Mouse (Mus musculus) lung, adult 18-20 months (tissue): ENCODE measurements around the gene Bclaf3.
"Not testable (repeated sequence)": the region's sequence is repeated elsewhere in the genome, so short reads cannot be mapped to it uniquely, and the experiment has no call there.

Experiments
- DNase-seq, 2 experiments: peaks; one replicate each; pipeline ENCODE4 v3.0.0; 2022; ENCODE audit warnings: mixed read lengths in 2 of 2

Gene Bclaf3

DNA sequence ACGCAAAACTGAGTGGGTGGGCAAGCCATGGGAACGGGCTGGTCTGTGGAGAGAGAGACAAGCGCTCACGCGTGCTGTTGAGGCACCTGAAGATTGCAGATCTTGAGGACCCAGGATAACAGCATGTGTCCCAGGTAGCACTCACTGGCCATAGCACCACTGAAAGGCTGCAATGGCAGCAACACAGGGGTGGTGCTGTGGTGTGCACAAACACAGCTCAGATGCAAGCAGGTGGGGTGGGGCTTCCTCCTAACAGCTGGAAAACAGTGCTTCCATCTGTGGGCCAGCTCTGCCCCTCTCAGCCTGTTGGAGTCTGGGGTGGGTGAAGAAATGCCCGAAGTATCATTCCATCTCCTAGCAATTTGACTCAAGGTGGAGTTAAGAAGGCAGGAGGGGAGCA, at the start of gene Bclaf3:
TSS of gene Bclaf3 (plus strand) at position 301 of the 400 bp plus-strand sequence.
- DNase-seq: no peak

DNA sequence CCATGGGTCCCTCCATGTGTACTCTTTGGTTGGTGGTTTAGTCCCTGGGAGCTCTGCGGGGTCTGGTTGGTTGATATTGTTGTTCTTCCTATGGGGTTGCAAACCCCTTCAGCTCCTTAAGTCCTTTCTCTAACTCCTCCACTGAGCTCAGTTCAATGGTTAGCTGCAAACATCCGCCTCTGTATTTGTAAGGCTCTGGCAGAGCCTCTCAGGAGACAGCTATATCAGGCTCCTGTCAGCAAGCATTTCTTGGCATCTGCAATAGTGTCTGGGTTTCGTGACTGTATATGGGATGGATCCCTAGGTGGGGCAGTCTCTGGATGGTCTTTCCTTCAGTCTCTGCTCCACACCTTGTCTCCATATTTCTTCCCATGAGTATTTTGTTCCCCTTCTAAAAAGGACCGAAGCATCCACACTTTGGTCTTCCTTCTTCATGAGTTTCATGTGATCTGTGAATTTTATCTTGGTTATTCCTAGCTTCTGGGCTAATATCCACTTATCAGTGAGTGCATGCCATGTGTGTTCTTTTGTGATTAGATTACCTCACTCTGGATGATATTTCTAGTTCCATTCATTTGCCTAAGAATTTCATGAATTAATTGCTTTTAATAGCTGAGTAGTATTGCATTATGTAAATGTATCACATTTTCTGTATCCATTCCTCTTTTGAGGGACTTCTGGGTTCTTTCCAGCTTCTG, 48.1 kb upstream of the Bclaf3 start:
- not testable (repeated sequence) for DNase-seq

DNA sequence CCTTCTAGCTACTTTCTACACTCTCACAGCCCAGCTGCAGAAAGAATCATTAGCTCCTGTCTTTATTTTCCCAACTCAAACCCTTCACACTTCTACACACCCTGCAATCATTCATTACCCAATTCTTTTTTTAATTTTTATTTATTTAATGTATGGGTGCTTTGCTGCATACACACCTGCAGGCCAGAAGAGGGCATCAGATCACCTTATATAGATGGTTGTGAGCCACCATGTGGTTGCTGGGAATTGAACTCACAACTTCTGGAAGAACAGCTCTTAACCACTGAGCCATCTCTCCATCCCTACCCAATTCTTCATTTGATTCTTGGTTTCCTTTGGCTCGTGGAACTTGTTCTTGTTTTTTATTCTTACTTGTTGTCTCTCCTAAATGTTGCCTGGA, 42.2 kb upstream of the Bclaf3 start:
- DNase-seq: no peak

DNA sequence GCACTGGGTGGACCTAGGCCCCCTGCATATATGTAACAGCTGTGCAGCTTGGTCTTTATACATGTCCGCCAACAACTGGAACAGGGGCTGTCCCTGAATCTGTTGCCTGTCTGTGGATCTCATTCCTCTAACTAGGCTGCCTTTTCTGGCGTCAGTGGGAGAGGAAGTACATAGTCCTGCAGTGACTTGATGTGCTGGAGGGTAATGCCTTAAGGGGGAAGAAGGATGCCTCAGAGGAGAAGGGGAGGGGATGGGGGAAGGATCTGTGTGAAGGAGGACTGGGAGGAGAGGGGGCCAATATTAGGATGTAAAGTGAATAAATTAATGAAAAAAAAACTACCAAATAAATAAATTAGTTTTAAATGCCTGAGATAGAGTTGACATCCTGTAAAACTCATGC, 23.3 kb upstream of the Bclaf3 start:
- DNase-seq: no peak

DNA sequence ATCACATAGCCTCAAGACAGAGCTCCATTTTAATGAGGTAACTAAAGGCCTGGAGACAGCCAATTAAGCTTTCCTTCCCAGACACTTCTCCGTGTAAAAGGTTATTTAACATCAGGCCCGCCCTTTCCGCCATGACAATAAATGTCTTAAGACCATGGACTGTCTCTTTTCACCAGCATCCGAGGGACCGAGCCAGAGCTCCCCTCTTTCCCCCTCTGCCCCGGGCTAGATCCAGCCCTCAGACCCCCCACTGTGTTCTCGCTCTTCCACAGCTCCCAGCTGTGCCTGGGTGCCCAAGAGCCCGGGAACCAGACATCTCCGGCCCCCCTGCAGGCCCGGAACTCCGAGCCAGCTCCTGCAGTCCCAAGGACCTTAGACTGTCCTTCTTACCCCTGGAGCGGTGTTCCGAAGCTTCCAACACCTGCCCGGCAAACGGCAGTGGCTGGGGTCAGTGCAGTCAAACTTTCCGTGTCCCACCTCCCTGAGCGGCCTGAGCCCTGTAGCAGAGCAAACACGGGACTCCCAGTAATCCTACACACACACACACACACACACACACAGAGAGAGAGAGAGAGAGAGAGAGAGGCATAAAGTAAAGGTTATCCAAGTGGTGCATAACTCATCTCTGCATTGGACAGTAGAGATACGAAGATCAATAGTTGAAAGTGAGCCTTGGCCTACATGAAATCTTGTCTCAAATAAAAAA, 18.0 kb upstream of the Bclaf3 start:
- no peak for DNase-seq

DNA sequence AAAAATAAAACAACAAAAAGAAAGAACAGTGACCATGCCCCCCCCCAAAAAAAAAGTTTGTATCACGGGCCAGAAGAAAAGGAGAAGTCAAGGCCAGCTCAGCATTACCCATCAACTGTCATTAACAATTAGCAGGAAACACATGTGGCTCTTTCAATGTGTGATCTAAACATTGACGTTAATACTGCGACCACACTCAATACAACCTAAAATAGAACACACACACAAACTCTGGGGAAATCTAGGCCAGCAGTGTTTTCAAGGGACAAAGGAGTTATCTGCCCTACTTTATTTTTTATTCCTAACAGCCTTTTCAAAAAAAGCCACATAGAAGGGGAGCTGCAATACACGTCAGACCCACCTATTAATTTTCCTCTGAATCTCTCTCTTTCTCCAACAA, 17.4 kb upstream of the Bclaf3 start:
- DNase-seq: no peak

DNA sequence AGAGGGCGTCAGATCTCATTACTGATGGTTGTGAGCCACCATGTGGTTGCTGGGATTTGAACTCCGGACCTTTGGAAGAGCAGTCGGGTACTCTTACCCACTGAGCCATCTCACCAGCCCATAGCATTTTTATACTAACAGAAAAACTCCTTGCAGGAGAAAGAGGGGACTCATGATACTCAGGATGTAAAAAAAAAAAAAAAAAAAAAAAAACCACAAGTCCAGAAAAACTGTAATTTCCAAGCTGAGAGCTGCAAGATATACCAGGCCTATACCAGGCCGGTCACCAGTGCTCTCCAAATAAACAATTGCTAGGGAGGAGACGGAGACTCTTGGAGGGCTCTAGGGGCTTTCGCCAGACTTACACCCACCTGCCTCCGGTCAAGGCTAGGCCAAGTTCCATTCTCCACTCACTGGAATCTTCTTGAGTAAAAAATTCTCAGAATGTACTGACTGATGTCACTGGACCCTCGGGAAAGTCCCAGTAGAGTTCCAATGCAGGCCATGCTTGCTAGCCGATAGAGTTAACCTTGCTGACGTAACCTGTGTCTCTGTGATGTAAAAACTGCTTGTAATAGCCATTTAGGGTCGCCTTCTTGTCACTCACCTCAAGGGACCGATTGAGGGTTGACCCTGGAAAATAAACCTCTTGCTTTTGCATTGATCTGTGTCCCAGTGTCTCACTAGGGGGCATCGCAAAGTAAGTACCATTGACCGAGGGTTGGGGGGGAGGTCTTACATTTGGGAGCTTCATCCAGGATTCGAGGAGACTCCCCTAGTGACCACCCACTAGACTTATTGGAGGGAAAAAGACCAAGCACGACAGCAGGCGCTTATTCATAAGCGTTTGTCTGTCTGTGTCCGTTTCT, 16.4 kb upstream of the Bclaf3 start:
- DNase-seq: no peak

DNA sequence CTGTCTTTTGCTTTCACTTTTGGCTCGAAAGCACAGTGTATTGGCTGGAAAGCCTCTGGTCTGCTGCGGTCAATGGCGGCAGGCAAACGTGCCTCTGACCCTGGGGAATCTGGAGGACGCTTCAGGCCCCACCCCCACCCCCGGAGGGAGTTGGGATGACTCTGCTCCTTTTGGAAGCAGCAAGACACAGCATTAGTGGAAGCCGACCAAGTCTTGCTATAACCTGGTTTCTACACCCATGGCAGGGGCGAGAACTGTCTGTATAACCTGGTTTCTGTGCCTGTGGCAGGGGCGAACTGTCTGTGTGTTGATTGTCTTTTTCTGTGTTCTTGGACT, 15.8 kb upstream of the Bclaf3 start:
- no peak for DNase-seq

DNA sequence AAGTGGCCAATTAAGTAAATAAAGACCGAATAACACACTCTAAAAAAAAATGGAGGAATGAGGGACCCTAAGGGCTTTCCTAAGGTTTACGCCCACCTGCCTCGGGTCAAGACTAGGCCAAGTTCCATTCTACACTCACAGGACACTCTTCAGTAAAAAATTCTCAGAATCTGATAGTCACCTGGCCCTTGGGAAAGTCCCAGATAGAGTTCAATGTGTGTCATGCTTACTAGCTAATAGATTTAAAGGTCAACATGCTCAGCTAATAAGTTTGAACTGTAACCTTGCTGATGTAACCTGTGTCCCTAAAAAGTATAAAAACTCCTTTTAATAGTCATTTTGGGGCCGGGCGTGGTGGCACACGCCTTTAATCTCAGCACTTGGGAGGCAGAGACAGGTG, 10.9 kb upstream of the Bclaf3 start:
- no peak for DNase-seq

DNA sequence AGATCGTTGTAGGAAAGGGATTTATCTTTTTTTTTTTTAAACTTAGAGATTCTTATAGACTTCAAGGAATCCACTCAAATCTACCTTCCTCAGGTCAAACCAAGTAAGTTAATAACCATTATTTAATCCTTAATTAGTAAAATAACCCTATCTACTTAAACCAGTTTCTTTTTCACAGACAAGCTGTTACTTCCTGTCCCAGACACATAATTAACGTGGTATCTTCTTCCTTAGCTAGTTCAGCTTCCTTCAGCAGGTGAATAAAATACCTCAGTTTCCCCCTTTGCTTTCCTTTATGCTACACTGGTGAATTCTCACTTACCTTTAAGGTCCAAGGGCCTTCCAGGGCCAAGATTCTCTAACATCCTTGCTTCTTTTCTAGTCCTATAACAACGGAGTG, 4.7 kb upstream of the Bclaf3 start:
- DNase-seq: no peak

DNA sequence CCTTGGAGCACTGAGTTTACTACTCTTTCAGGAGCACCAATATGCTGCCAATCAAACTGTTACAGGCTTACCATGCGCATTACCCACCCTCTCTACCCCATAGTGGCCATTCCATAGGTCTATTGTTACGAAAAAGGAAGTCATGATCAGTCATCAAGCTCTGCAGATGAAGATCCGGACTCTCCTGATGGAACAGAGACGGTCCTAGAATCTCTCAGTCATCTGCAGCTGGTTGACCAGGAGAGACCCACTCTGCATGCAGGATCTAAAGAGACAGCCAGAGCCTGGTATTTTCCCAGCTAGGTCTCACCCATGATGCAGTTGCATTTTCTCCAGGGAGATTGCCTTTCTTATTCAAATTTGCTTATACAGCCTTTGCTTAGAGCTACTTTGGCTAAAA, 3.8 kb upstream of the Bclaf3 start:
- DNase-seq: no peak

DNA sequence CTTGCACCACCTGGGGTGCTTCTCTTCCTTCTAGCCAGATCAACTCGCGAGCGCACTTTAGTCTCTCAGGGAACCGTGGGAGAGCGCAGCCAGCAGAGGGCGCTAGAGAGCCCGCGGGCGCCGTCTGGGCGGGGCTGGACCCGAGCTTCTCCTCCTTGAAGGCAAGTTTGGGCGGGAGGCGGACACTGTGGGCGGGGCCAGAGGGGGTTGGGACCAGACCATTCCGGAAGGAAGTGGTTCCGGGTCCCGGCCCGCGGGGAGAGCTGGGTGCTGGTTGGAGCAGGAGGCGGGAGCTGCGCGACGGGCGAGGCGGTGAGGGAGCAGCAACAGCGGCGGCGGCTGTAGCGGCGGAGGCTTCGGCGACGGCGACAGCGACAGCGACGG, 5.9 kb downstream of the Bclaf3 start:
- DNase-seq: peak; percentile 96 to 97

DNA sequence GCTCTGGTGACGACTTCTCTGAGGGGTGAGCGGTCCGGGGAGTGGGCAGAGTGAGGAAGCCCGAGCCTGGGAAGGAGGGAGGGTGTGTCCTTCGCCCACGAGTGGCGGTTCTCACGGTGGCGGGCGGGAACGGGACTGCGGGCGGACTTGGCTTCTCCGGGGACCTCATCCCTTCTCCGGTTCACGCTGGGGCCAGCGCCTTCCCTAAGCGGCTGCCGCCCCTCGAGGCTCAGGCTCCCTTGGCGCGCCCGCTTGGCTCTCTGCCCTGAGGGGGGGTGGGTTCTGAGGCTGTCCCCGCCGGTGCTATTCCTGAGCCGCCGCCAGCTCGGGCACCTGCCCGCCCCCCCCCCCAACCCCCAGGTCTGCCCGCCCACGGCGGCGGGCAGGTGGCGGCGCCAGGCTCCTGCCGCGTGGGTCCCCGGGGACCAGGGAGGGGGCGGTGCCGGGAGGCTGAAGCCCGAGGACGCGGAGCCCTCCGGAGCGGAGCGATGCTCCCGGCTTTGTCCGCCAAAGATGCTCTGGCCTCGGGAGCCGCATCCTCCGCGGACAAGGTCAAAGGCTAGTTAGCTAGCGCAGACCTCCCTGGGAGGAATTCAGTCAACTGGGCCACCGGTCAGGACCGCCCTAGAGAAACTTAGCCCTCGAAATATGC, 6.4 kb downstream of the Bclaf3 start:
- peak in 1 of 2 experiments; percentile 3 for DNase-seq

DNA sequence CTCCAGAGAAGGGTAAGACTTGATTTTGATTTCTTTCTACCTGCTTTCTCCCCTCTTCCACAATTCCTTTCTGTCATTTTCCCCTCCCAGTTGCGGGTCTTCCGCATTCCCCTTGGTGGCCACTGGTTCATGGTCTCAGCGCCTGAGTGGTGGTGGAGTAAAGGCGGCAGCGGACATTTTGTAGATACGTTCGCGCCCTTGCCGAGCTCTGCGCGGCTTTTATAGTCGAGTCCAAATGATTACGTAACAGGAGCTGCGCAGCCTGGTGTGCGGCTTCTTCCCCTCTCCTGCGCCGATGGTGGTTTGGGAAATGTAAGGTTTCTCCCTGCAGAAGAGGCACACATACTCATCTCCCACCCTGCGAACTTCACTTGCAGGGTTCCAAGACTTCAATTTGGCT, 15.4 kb downstream of the Bclaf3 start:
- DNase-seq: no peak

DNA sequence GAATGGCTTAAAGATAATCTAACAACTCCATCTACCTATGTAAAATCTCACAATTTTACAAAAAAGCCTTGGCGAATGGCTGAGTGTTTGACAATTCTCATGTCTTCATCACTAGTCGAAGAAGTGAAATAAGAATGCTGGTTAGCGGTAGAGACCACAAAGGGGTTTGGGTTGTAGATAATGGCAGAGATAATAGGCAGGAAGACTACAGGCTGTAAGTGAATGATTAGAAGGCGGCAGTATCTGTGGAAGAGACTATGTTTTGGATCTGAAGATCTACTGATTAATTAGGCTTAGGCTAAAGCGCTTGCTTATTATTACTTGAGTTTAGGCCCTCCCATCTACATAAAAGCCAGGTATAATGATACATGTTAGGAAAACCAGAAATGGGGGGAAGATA, 20.6 kb downstream of the Bclaf3 start:
- no peak for DNase-seq

DNA sequence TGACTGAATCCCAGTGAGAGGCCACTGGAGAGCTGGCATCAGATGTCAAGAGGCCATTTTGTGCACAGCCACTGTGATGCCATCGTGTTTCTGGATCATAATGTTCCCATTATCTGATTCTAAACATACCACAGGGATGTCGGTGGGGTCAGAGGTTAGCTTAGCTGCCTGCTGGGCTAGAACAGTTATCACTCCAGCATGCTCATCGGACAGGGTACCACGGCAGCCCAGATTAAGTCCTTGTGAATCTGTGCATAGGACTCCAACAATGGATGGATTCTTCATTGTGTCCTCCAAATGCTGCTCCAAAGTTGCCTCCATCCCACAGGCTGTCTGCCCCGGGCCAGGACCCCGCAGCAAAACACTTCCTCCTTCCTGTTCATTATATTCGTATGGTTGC, 58.2 kb downstream of the Bclaf3 start:
- DNase-seq: not testable (repeated sequence)

DNA sequence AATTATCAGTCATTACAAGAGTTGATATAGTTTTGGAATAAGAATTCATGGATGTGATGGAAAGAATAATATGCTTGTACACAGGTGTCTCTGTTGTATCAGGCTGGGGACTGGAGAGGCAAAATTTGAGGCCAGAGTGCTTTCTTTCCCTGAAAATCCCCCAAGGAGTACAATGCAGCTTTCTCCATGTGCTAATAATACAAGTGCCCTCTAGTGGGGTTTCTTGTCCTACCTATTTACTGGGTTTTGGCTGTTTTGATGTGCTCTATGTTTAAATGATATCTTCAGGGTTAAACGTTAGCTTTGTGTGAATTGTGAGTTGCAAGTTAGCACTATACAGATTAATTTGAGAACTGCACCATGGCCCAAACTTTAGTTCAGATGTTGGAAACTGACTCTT, 65.1 kb downstream of the Bclaf3 start:
- no peak for DNase-seq

DNA sequence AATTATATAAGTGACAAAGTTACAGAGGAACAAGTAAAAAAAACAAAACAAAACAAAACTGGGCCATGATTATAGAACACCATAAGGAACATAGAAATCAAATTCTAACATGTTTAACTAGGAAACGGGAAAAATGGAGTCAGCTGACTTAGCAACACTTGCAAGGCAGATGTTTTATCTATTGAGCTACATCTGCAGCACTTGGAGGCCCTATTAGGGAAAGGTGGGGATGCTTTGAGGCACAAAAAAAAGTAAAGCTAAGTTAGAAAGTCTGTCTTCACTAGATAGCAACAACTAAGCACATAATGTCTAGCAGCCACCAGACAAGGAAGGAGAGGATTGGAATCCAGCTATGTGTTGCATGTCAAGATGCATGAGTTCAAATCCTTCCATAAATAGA, 71.0 kb downstream of the Bclaf3 start:
- no peak for DNase-seq

DNA sequence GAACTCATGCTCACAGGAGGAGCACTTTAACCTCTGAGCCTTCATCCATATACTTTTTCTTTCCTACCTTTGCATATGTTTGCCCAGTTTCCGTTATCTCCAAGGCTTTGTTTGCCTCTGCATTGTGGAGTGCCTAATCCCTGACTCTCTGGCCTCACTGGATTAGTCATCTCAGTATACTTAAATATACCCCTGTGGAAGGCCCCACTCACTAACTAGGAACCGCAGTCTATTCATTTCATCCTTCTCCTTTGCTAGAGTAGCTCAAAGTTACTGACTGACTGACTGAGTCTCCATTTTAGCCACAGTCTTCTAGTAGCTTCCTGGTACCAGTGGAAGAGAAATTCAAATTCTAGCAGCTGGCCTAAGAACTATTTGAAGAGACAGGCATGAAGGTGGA, 78.3 kb downstream of the Bclaf3 start:
- no peak for DNase-seq

DNA sequence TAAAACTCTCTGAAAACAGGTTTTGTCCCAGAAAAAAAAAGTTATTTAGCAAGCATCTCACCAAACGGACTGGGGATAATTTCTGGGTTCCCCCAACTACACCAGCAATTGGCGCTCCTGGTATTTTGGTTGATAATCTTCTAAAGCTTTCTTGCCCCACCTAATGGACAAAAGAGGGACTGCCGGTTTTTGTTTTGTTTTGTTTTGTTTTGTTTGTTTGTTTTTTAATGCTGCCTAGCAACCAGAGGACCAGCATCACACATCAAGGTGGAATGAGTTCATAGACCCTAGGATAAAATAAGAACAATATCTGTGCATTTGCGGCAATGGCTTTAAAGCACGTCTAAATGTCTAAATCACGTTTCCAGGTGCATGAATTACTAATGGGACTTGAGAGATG, 80.4 kb downstream of the Bclaf3 start:
- no peak for DNase-seq

DNA sequence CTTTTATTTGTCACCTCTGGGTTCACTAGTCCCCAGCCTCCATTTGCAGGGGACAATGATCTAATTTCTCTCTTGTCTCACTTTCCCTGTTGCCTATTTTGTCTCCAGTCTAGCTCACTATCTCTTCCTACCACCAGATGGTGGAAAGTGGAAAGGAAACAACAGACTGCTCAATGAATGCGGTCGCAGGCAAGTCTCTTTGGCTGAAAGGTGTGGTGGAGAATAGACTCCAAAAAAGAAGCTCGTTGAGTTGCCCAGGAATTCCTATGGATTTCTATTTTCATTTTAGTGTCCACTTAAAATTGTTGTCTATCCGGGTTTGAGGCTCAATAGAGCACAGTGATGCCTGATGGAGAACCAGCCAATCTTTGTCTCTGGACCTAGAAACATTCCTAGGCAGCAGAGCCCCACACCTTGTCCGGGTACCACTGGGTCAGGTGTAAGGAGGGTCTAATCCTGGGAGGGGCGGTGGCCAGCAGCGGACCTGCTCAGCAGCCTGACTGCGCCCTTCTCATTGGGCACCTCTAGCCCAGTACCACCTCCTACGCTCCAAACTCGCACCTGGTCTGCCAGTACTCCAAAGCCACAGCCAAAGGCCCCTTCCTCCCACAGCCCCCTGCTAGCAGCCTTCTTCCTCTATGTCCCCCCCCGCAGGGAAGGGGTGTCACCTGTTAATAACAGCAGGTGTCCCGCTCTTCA, 99.9 kb downstream of the Bclaf3 start:
- DNase-seq: no peak

DNA sequence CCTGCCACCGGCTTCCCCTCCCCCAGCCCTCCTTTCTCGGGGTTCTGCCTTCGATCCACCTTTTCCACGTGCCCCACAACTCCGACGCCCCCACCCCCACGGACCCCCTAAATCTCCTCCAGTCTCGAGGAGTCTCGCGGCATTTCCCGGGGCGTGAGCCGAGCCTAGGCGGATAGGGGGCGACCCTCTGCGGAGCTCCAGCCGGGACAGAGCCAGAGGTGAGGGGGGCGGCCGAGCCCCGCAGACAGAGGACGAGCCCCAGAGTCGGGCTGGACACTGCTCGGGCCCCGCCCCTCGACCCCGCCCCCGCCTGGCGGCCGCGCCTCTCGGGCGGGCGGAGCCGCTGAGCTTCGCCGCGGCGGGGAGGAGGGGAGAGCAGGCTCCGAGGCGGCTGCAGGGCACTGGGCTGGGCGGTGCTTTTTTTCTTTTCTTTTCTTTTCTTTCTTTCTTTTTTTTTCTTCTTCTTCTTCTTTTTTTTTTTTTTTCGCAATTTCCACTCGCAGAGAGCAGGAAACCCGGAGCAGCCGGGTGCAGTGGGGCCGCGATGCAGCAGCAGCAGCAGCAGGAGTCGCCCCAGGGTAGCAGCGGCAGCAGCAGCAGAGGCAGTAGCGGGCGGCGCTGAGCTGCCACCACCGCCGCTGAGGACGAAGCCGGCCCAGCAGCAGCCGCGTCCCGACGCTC, 100.6 kb downstream of the Bclaf3 start, which contains the start of gene Sh3kbp1:
TSS of gene Sh3kbp1 (plus strand) at position 366 of the 681 bp plus-strand sequence.
- peak; percentile 61 to 64 for DNase-seq
